In the genomic region with DNA sequence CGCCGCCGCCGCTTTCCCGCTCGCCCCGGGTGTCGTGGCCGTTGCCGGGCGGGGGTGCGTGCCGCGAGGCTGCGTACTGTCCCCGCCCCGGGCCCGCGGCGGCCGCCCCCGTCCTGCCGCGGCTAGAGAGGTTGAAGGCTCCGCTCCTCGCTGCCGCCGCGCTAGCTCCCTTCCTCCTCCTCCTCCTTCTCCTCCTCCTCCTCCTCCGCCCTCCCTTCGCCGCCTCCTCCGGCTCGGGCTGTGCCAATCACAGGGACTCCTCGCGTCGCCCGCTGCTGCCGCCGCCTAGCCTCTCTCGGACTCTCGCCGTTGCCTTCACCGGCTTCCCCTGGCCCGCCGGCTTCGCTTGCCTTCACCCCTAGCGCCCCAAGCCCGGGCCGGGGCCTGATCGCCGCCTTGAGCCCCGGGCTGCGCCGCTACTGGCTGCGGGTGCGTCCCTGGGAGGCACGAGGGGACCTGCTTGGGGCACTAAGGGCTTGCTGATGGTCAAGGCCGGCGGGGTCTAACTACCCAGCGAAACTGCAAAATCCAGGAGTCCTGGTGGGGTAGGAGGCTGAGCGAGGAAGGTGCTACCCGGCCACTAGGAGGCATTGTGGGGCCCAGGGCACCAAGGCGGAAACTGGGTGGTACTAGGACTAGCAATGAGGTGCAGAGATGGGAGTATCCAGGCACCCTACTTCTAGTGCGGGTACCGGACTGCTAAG, we compare ENCODE assay signal across 8 mouse cellular contexts. TPM values are rescaled to one million over a fixed set of nuclear protein-coding genes. Genes with fewer than 3 reads are reported as not detected.
DNase-seq lines count a peak whose midpoint lies in the region; ATAC-seq and TF ChIP-seq lines count a peak whose summit lies in the region.

A gene (minus strand): TSS at position 173 of the 704 bp plus-strand sequence.

- peak within 1 kb of the TSS; percentile 81 for H3K4me3 ChIP-seq in ES-Bruce4 (ENCODE audit: low read depth, low read length)
- peak within 1 kb of the TSS; percentile 64 for H3K4me3 ChIP-seq in lung, embryonic 14.5 days (ENCODE audit: low read depth, low read length)

- peak; percentile 57 for TF ChIP-seq CTCF in ES-Bruce4 (IDR thresholded peaks at IDR 0.05; ENCODE audit: low read depth, low read length)
- TF ChIP-seq CTCF in lung, embryonic 14.5 days (IDR thresholded peaks at IDR 0.05; ENCODE audit: low read depth): peak; percentile 69

- H3K27ac ChIP-seq in ES-Bruce4 (ENCODE audit: insufficient read depth, low read length): no peak within 1 kb of the TSS
- 0 out of 2 replicates have a peak within 1 kb of the TSS, but pooled peaks have one; percentile 0 for H3K27ac ChIP-seq in lung, embryonic 14.5 days (ENCODE audit: low read depth)

- H3K9me3 ChIP-seq in ES-Bruce4 (replicated peaks; ENCODE audit: control insufficient read depth, insufficient read depth, low read length, poor library complexity, severe bottlenecking): no peaks in the 10 kb centered on the region
- no peaks in the 10 kb centered on the region for H3K9me3 ChIP-seq in lung, embryonic 14.5 days (ENCODE audit: low read depth, low read length)

- 1% methylated on average over 58 of the region's 66 CpGs for WGBS in lung, embryonic 14.5 days

- no peaks in the 10 kb centered on the region for H3K4me1 ChIP-seq in ES-Bruce4 (ENCODE audit: control insufficient read depth, insufficient read depth, low read length)
- H3K4me1 ChIP-seq in lung, embryonic 14.5 days (ENCODE audit: insufficient read depth): 0 out of 2 replicates have a peak, but pooled peaks cover 3% of the 10 kb centered on the region

- no peaks in the 10 kb centered on the region for H3K36me3 ChIP-seq in ES-Bruce4 (ENCODE audit: control insufficient read depth, insufficient read depth, low read length, poor library complexity, severe bottlenecking)
- no peaks in the 10 kb centered on the region for H3K36me3 ChIP-seq in lung, embryonic 14.5 days (ENCODE audit: insufficient read depth)

- ATAC-seq in lung, embryonic 14.5 days (ENCODE audit: insufficient read depth): peak; percentile 87
- ATAC-seq in neutrophil, adult 5-6 weeks (ENCODE audit: extremely low read depth, insufficient number of reproducible peaks, low FRiP score, poor library complexity, severe bottlenecking): peak; percentile 70

- peak within 1 kb of the TSS; percentile 98 for H3K4me2 ChIP-seq in lung, embryonic 14.5 days

- DNase-seq in cerebellum, adult 11-12 months: peak; percentile 90
- DNase-seq in forelimb bud, embryonic 11.5 days (ENCODE audit: low read depth, low spot score): peak; percentile 35
- DNase-seq in heart, postnatal 4 days: peak; percentile 75
- DNase-seq in layer of hippocampus, adult 8-10 months (ENCODE audit: low spot score in 2 of 2): peak; percentile 63 to 71
- peak; percentile 80 for DNase-seq in lung, embryonic 14.5 days
- peak; percentile 78 to 81 for DNase-seq in thymus, adult 18-20 months

- no peak for TF ChIP-seq EP300 in ES-Bruce4 (IDR thresholded peaks at IDR 0.05; ENCODE audit: insufficient read depth, low read depth, low read length)

- no peak for TF ChIP-seq POLR2A in ES-Bruce4 (IDR thresholded peaks at IDR 0.05; ENCODE audit: insufficient read depth, low read length)

- peak within 1 kb of the TSS; percentile 76 for H3K9ac ChIP-seq in ES-Bruce4 (ENCODE audit: low read depth, poor library complexity, severe bottlenecking)
- H3K9ac ChIP-seq in lung, embryonic 14.5 days: peak within 1 kb of the TSS; percentile 50

- H3K27me3 ChIP-seq in ES-Bruce4 (ENCODE audit: control insufficient read depth, insufficient read depth, low read length, poor library complexity, severe bottlenecking): peaks cover 16% of the 10 kb centered on the region; the same call in 1 of the 2 replicates
- peaks cover 28% of the 10 kb centered on the region for H3K27me3 ChIP-seq in lung, embryonic 14.5 days (ENCODE audit: insufficient read depth, low read length)

RNA-seq across cellular contexts. Expression of the gene that starts here (rescaled TPM):
- polyA plus RNA-seq in ES-Bruce4 (2011; ENCODE audit: insufficient read depth, insufficient read length, low read depth, missing spikeins): 1.2 and 1.3 TPM in 2 replicates
- total RNA-seq in heart, postnatal 4 days (2021): 10 to 100 TPM; 44.7 to 47.7 TPM
- total RNA-seq in layer of hippocampus, adult 8-10 months (2022): 10 to 100 TPM; 47.2 to 64.9 (median 57.2) TPM
- polyA plus RNA-seq in lung, embryonic 14.5 days (2014; fragmentation: Nextera tagmentation; extraction: Ambion mirVana): 4.2 and 4.7 TPM in 2 replicates
- total RNA-seq in neutrophil, adult 5-6 weeks (2017): 12.3 and 13.5 TPM in 2 replicates

Comparison
In these comparisons a context has a peak if more than half of its experiments do, and no peak if none do; other contexts are left out.
1. DNase-seq: peak in every context shown above with its lines; median percentile 90 in cerebellum, adult 11-12 months; 80 in lung, embryonic 14.5 days; 80 in thymus, adult 18-20 months; 75 in heart, postnatal 4 days; 67 in layer of hippocampus, adult 8-10 months; 35 in forelimb bud, embryonic 11.5 days.